Mouse (Mus musculus): ENCODE data around the gene Ankrd35. TPM values are rescaled to one million over a fixed set of nuclear protein-coding genes. Genes with fewer than 3 reads are reported as not detected.
"Not testable (repeated sequence)": the region's sequence is repeated elsewhere in the genome, so short reads cannot be mapped to it uniquely, and the experiment has no call there.

Ankrd35 gene
- polyA plus RNA-seq, 1 experiment from 2014 or later = 0.06 TPM

GRCm38 (mm10) chr3:96678456-96678855 is 8.5 kb downstream of the Ankrd35 start:
- H3K4me3 ChIP-seq = no peak overlapping the region
- 68% methylated on average over 7 of the region's 7 CpGs for WGBS
- peaks cover 19% of the 10 kb centered on the region; the same call in 1 of the 2 replicates for H3K4me1 ChIP-seq
- no peaks in the 10 kb centered on the region for H3K36me3 ChIP-seq
- H3K27me3 ChIP-seq (ENCODE audit: low read depth, poor library complexity, severe bottlenecking) = peaks cover 45% of the 10 kb centered on the region
- no peaks in the 10 kb centered on the region for H3K9me3 ChIP-seq (replicated peaks)
- H3K27ac ChIP-seq (replicated peaks) = no peak overlapping the region
- no peak for DNase-seq (ENCODE audit: low spot score)

- Histone ChIP-seq H3K36me3 (no peaks in the 10 kb centered on the region), H3K27me3 (ENCODE audit: low read depth, poor library complexity, severe bottlenecking) (peaks cover 52% of the 10 kb centered on the region)
- WGBS = 25% methylated on average over 5 of the region's 5 CpGs
These were observed 9.3 kb downstream of the Ankrd35 start for GRCm38 (mm10) chr3:96679159-96679674.

GRCm38 (mm10) chr3:96680269-96680956 is 10.5 kb downstream of the Ankrd35 start:
- peaks cover 64% of the 10 kb centered on the region for H3K27me3 ChIP-seq (ENCODE audit: low read depth, poor library complexity, severe bottlenecking)
- peaks cover 28% of the 10 kb centered on the region for H3K4me1 ChIP-seq
- H3K27ac ChIP-seq (replicated peaks) = no peak overlapping the region
- no peaks in the 10 kb centered on the region for H3K9me3 ChIP-seq (replicated peaks)
- H3K4me3 ChIP-seq = no peak overlapping the region
- 16% methylated on average over 12 of the region's 12 CpGs for WGBS
- H3K36me3 ChIP-seq = no peaks in the 10 kb centered on the region
- DNase-seq (ENCODE audit: low spot score) = no peak

More at GRCm38 (mm10) chr3:96679159-96679674, 9.3 kb downstream of the Ankrd35 start:
- H3K9me3 ChIP-seq (replicated peaks) = no peaks in the 10 kb centered on the region
- H3K4me3 ChIP-seq = no peak overlapping the region
- H3K4me1 ChIP-seq = peaks cover 24% of the 10 kb centered on the region; the same call in 1 of the 2 replicates
- H3K27ac ChIP-seq (replicated peaks) = no peak overlapping the region
- DNase-seq (ENCODE audit: low spot score) = no peak

DNA sequence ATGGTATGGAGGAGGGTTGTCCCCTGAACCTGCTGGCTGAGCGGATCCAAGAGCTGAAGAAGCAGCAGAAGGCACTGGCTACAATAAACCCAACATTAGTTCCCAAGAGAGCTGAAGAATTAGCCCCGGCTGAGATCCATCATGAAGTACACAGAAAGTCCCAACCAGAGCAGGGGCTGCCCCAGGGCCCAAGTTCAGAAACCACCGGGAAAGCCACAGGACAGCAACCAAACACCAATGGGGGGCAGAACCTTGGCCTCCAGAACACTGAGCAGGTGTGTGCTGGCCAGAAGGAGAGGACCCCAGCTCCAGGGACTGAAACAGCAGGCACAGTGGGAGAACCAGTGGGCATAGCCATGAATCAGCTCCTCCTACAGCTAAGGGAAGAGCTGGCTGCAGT is 13.6 kb downstream of the Ankrd35 start:
- H3K9me3 ChIP-seq (replicated peaks) = no peaks in the 10 kb centered on the region
- 90% methylated on average over 3 of the region's 3 CpGs for WGBS
- H3K27ac ChIP-seq (replicated peaks) = no peak overlapping the region
- no peak overlapping the region for H3K4me3 ChIP-seq
- peaks cover 28% of the 10 kb centered on the region for H3K4me1 ChIP-seq
- no peaks in the 10 kb centered on the region for H3K36me3 ChIP-seq
- DNase-seq (ENCODE audit: low spot score) = no peak
- H3K27me3 ChIP-seq (ENCODE audit: low read depth, poor library complexity, severe bottlenecking) = peaks cover 65% of the 10 kb centered on the region

DNA sequence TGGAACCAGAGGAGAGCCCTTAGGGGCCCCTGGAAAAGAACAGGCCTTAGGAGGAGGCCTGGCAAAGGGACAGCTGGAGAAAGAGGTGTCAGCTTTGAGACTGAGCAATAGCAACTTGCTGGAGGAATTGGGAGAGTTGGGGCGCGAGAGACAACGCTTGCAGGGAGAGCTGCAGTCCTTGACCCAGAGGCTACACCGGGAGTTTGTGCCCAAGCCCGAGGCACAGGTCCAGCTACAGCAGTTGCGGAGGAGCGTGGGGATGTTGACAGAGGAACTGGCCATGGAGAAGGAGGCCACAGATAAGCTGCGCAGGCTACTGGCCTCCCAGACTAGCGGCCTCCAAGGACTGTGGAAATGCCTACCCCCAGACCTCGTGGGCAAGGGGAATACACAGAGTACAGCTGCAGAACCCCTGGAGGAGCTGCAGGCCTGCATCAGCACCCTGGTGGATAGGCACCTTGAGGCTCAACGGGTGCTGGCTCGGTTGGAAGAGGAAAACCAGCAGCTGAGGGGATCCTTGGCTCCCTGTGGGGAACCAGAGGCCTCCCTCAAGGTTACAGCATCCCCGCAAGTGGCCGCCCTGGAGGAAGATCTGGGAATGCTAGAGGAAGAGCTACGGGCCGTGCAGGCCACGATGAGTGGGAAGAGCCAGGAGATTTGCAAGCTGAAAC is 14.4 kb downstream of the Ankrd35 start:
- Histone ChIP-seq H3K36me3 (no peaks in the 10 kb centered on the region), H3K27me3 (ENCODE audit: low read depth, poor library complexity, severe bottlenecking) (peaks cover 65% of the 10 kb centered on the region), H3K9me3 (replicated peaks) (no peaks in the 10 kb centered on the region), H3K27ac (replicated peaks) (peak overlapping the region; percentile 23; the same call in 1 of the 2 replicates), H3K4me3 (peak overlapping the region; percentile 30), H3K4me1 (peaks cover 28% of the 10 kb centered on the region)
- 62% methylated on average over 17 of the region's 17 CpGs for WGBS
- DNase-seq (ENCODE audit: low spot score) = no peak

DNA sequence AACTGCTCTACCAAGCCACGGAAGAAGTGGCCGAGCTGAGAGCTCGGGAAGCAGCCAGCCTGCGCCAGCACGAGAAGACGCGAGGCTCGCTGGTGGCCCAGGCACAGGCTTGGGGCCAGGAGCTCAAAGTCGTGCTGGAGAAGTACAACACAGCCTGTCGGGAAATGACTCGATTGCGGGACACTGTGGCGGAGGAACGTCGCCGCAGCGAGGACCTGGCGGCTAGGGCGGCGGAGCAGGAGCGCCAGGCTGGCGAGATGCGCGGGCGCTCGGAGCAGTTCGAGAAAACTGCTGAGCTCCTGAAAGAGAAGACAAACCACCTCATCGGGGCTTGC is 14.9 kb downstream of the Ankrd35 start:
- Histone ChIP-seq H3K4me1 (peaks cover 29% of the 10 kb centered on the region), H3K36me3 (no peaks in the 10 kb centered on the region), H3K4me3 (peak overlapping the region; percentile 30), H3K27ac (replicated peaks) (peak overlapping the region; percentile 23; the same call in 1 of the 2 replicates), H3K27me3 (ENCODE audit: low read depth, poor library complexity, severe bottlenecking) (peaks cover 65% of the 10 kb centered on the region), H3K9me3 (replicated peaks) (no peaks in the 10 kb centered on the region)
- DNase-seq (ENCODE audit: low spot score) = peak; percentile 26
- 47% methylated on average over 28 of the region's 28 CpGs for WGBS

GRCm38 (mm10) chr3:96686057-96686456 is 16.1 kb downstream of the Ankrd35 start:
- WGBS = 90% methylated on average over 5 of the region's 5 CpGs
- not testable (repeated sequence) for H3K36me3 ChIP-seq
- H3K27me3 ChIP-seq (ENCODE audit: low read depth, poor library complexity, severe bottlenecking) = peaks cover 53% of the 10 kb centered on the region

GRCm38 (mm10) chr3:96688854-96689253 is 18.9 kb downstream of the Ankrd35 start:
- no peak for DNase-seq (ENCODE audit: low spot score)
- peaks cover 33% of the 10 kb centered on the region for H3K4me1 ChIP-seq
- H3K36me3 ChIP-seq = no peaks in the 10 kb centered on the region
- H3K27ac ChIP-seq (replicated peaks) = no peak overlapping the region
- H3K4me3 ChIP-seq = no peak overlapping the region
- 87% methylated on average over 11 of the region's 11 CpGs for WGBS
- peaks cover 36% of the 10 kb centered on the region for H3K27me3 ChIP-seq (ENCODE audit: low read depth, poor library complexity, severe bottlenecking)
- H3K9me3 ChIP-seq (replicated peaks) = no peaks in the 10 kb centered on the region

More at GRCm38 (mm10) chr3:96686057-96686456, 16.1 kb downstream of the Ankrd35 start:
- peaks cover 30% of the 10 kb centered on the region for H3K4me1 ChIP-seq
- not testable (repeated sequence) for H3K9me3 ChIP-seq (replicated peaks); H3K4me3 ChIP-seq; H3K27ac ChIP-seq (replicated peaks); DNase-seq (ENCODE audit: low spot score)

- H3K27ac ChIP-seq (replicated peaks) = no peak overlapping the region
- no peaks in the 10 kb centered on the region for H3K36me3 ChIP-seq
- H3K4me1 ChIP-seq = peaks cover 29% of the 10 kb centered on the region
- H3K27me3 ChIP-seq (ENCODE audit: low read depth, poor library complexity, severe bottlenecking) = peaks cover 22% of the 10 kb centered on the region
- DNase-seq (ENCODE audit: low spot score) = no peak
- no peaks in the 10 kb centered on the region for H3K9me3 ChIP-seq (replicated peaks)
- H3K4me3 ChIP-seq = no peak overlapping the region
- WGBS = 51% methylated on average over 3 of the region's 3 CpGs
These were observed 20.4 kb downstream of the Ankrd35 start for GRCm38 (mm10) chr3:96690298-96690697.

GRCm38 (mm10) chr3:96692506-96692905 is 22.6 kb downstream of the Ankrd35 start:
- WGBS = 10% methylated on average over 3 of the region's 3 CpGs
- Histone ChIP-seq H3K4me1 (peaks cover 45% of the 10 kb centered on the region), H3K36me3 (no peaks in the 10 kb centered on the region), H3K27me3 (ENCODE audit: low read depth, poor library complexity, severe bottlenecking) (peaks cover 14% of the 10 kb centered on the region; the same call in 1 of the 2 replicates), H3K4me3 (no peak overlapping the region), H3K27ac (replicated peaks) (peak overlapping the region; percentile 38; the same call in 1 of the 2 replicates), H3K9me3 (replicated peaks) (no peaks in the 10 kb centered on the region)
- peak; percentile 64 for DNase-seq (ENCODE audit: low spot score)

GRCm38 (mm10) chr3:96693579-96693978 is 23.6 kb downstream of the Ankrd35 start:
- no peak overlapping the region for H3K4me3 ChIP-seq
- peaks cover 53% of the 10 kb centered on the region for H3K4me1 ChIP-seq

DNA sequence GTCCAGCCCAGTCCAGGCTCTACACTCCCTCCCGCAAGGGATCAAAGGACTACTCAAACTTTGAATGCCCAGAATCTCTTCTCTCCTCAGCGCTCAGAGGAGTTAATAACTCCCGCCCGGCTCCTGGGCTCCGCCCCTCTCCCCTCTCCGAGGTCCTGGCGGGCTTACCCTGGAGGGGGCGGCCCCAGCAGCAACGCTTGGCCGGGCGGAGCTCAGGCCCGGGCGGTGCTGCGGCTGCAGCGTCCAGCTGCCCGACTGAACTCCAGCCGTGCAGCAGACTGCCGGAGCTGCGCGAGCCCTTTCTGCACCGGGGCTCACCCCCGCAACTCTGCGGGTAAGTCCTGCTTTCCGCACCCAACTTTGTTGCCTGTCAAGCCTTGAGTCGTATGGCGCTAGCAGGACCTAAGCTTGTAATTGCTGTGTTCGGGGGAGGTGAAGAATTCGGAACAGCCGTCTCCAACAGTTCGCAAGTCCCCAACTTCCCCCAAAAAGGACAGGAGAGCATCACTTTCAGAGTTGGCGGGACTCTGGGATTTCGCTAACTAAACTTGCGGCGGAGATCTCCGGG is 26.4 kb downstream of the Ankrd35 start, which contains the start of gene Pias3:
Gene Pias3 (plus strand): TSS at position 187 of the 568 bp plus-strand sequence.
- 0% methylated on average over 35 of the region's 35 CpGs for WGBS
- Histone ChIP-seq H3K9me3 (replicated peaks) (no peaks in the 10 kb centered on the region), H3K4me3 (peak within 1 kb of the TSS; percentile 81), H3K27me3 (ENCODE audit: low read depth, poor library complexity, severe bottlenecking) (no peaks in the 10 kb centered on the region), H3K36me3 (peaks cover 21% of the 10 kb centered on the region), H3K27ac (replicated peaks) (peak within 1 kb of the TSS; percentile 94), H3K4me1 (peaks cover 46% of the 10 kb centered on the region)
- DNase-seq (ENCODE audit: low spot score) = peak; percentile 86

More at GRCm38 (mm10) chr3:96693579-96693978, 23.6 kb downstream of the Ankrd35 start:
- no peak for DNase-seq (ENCODE audit: low spot score)
- Histone ChIP-seq H3K9me3 (replicated peaks) (no peaks in the 10 kb centered on the region), H3K27me3 (ENCODE audit: low read depth, poor library complexity, severe bottlenecking) (peaks cover 12% of the 10 kb centered on the region; the same call in 1 of the 2 replicates), H3K27ac (replicated peaks) (no peak overlapping the region), H3K36me3 (no peaks in the 10 kb centered on the region)
- WGBS = 92% methylated on average over 1 of the region's 1 CpGs
